Mouse (Mus musculus): Measurements from ENCODE around the gene Pikfyve.

Pikfyve gene

DNA sequence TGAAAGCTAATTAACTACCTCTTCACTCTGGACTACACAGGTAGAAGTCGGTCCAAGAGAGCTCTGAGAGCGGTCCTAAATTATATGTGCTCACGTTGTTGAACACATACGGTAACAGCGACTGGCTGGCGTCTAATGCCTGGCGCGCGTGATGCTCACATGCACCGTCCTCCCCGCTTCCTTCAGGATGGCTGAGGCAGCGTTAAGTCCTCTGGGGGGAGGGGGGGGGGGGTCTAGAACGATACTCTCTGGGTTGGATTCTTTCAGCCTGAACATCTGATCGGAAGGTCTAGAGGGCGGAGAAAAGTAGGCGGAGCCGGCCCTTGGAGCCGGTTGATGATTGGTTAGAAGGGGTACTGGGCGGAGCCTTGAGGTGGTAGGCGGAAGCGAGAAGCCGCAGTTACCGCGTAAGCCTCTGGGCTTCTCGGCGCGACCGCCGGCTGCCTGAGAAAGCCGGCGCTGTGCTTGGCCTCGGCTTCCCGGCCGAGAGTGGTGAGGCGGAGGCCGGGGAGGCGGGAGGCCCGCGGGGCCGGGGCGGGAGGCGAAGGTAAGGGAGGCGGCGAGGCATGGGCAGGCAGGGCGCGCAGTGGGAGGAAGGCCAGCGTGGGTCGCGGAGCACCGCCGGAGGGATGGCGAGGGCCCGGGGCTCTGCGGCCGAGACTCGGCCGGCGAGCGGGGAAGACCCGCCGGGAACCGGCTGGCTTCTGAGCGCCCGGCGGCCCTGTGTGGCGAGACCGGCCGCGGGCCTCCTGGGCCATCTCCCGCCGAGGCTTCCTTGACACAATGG, at the start of gene Pikfyve, which contains the start of gene Idh1:
Gene Pikfyve, plus strand, starts transcription at position 397 of the 787 bp plus-strand sequence.
Gene Idh1, minus strand, starts transcription at position 214 of the 787 bp plus-strand sequence.
- 1% methylated on average over 71 of the region's 71 CpGs for WGBS

DNA sequence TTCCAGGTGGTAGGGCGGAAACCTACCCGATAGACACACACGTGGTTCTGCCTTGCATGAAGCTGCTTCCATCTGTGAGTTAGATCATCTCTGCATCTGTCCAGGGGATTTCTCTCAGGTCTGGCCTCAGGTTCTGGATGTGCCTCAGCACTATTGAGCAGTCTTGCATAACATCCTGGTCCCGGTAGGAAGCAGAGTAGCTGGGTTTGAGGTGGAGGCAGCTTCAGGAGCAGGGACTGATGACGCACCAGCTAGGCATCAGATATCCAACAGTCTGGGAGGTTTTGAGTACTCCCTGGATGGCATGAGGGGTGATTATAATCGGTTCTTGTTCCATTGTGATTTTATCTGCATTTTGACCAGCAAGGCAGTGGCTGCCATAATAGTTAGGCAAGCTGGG, 48.9 kb upstream of the Pikfyve start:
- WGBS = 87% methylated on average over 6 of the region's 6 CpGs

DNA sequence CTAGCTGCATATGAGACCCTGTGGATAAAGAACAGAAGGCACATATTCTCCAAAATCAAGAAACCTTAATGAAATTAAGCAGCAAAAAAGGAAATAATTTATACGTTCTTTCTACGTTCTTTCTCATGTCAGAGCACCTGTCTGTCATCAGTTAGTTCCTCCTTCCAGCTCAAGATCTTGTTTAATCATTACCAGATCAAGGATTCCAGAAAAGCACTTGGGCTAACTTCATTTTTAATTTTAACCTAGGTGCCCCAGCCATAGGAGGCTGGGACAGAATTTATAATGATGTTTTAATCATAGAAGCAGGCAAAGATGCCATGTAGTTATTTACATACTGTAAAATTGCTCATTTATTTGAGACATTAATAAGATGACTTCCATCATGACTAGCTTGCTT, 41.7 kb upstream of the Pikfyve start:
- 89% methylated on average over 2 of the region's 2 CpGs for WGBS

DNA sequence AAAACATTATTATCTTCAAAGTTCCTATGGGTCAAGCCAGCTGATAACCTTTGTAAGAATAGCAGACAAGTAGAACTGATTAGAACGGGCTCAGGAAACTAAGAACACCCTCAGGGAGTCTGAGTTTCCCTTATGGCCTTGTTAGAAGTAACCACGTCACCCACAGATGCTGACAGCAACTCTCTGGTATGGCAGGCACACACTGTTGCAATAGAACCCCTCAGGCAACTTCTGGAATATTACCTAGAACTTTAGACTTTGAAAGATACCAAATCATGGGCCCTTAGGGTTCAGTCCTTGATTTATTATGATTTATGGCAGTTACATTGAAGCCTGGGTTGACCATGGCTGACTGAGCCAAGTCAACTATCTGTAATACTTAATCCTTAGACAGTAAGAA, 39.9 kb upstream of the Pikfyve start:
- 75% methylated on average over 2 of the region's 2 CpGs for WGBS

DNA sequence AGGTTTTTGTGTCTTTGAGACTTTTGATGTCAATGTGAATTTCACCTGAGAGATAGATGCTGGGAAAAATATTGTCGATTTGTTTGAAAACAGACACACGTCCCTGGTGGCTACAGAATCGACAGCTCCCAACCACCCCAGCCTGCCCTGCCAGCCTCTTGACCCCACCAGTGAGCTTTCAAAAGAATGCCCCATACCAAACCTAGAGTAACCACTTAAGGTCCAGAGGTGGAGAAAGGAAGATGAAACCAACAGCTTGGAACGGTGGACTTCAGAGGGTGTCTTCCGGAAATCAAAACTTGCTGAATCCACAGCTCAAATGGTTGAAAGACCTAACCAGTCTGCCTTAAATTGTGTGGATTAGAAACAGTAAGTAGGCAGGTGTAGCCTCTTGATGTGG, 39.2 kb upstream of the Pikfyve start:
- whole genome bisulfite sequencing = 96% methylated on average over 5 of the region's 5 CpGs

DNA sequence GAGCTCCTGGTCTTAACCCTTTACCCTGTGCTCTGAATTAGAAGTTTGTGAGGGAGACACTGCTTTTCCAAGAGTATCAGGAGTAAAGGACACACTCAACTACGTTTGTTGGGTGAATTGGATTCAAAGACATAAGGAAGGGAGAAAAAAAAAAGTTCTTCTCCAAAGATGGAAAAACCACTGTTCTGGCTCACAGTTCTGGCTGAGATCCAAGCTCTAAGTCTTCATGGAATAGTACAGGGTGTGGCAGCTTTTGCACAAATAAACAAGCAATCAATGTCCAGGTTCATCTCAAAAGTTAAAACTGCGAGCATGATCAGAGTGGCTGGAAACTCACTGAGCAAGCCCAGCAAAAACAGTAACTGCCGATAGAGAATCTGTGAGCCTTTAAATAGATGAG, 38.5 kb upstream of the Pikfyve start:
- 65% methylated on average over 3 of the region's 3 CpGs for WGBS

DNA sequence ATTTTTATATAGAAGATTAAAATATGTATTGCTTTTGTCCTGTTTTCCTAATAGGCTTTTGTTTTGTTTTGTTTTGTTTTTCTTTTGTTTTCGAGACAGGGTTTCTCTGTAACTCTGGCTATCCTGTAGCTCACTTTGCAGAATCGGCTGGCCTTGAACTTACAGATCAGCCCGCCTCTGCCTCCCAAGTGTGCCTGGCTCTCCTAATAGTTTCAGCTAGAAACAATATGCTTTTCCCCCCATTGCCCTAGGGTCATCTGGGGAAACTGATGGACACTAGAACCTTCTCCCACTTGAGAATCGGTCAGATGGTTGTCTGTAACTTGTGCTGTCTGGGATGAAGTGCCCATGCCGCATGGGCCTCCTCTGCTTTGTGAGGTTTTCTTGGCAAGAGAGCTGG, 30.4 kb upstream of the Pikfyve start:
- whole genome bisulfite sequencing = 96% methylated on average over 5 of the region's 5 CpGs

DNA sequence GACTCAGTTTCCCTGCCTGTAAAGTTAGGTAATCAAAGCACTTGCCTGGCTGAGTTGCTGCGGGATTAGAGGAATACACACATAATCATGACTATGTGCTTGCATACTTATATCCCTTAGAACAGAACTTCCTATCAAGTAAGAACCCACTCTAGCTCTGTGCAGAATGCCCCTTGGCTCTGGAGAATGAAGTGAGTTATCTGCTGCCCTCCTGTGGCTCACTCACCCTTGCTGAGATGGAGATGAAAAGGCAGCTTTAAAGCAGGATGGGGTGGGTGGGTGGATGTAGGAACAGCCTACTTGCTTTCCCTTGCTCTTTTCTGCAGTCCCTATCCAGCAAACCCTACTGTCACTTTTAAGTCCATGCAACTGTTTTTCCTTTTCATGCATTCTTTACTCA, 24.3 kb upstream of the Pikfyve start:
- WGBS = 97% methylated on average over 1 of the region's 1 CpGs

DNA sequence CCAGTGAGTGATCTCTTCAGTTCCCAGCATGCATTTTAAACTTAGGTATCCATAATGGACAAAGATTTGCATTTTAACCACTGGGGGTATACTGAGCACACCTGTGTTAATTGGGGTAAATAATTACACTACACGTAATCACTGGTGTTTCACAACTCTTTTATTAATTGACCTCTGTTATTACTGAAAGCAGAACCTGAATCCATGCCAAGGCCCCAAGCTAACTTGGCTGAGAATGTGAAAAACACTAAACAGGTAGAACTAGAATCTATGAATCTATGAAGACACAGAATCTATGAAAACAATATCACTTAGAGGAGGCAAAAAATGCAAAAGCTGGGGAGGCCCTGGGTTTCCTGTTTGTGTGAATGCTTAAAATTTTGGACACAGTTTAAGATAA, 19.0 kb upstream of the Pikfyve start:
- 81% methylated on average over 1 of the region's 1 CpGs for WGBS

DNA sequence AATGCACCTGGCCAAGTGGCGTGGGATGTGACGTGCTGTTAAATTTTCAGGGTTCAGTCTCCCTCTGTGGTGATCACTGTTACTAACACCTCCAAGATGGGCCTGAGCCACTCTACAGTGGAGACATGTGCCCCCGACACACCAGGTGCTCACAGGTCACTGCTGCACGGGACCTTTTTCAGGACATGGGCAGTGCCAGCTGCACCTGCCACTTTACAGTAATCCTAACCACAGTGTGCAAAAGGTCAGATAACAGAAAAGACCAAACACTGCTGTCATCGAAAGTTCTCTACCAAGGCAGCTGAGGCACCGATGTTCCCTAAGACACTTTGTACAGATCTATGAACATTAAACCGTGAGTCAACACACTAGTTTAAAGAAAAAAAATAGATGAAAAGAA, 16.9 kb upstream of the Pikfyve start:
- 94% methylated on average over 7 of the region's 7 CpGs for WGBS

DNA sequence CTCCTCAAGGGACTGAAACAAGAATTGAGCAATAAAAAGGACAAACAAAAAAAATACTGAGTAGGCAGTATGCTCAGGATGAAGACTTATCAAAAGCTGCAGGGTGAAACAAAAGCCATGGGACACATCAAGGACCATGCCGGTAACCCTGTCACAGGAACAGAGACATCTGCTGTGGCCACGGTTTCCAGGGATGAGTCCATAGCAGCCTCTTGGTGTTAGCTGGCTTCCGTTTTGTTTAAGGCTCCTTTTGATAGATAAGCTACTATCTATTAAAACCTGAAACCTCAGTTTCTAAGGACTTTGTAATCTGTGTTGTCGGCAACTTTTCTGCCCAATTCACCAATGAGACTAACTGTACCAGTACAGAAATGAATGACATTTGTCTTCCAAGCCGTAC, 16.5 kb upstream of the Pikfyve start:
- 88% methylated on average over 5 of the region's 5 CpGs for WGBS

DNA sequence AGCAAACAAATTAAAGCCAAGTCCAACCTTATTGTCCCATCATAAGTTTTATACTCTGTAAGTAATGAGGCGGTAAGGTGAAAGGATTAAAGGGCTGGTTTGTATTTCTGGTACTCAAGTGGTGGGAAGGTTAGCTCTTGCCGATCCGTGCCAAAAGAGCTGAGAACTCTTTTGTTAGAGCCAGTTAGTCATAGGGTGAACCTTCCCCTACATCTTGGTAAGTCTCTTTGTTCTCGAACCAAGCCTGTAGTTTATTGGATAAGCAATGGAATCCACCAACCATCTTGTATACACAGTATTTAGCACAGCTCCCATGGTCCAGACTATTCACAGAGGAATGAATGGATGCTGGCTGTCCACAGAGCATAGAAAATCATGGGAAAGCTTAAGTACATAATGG, 14.9 kb upstream of the Pikfyve start:
- WGBS = 57% methylated on average over 4 of the region's 4 CpGs

DNA sequence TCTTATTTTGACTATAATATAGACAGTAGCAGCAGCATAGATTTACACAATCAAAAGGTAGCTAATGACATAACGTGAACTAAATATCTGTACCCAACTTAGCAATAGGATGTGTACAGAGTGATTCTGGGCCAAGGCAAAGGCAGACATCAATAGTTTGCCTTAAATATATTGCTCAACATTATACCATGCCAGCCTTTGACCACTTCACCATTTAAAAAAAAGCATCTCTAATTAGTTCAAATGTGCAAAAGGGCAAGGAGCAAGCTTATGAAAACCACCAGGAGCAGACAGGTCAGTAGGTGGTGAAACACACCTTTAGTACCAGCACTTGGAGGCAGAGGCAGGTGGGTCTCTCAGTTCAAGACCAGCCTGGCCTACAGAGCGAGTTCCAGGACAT, 12.8 kb upstream of the Pikfyve start:
- 91% methylated on average over 2 of the region's 2 CpGs for WGBS

DNA sequence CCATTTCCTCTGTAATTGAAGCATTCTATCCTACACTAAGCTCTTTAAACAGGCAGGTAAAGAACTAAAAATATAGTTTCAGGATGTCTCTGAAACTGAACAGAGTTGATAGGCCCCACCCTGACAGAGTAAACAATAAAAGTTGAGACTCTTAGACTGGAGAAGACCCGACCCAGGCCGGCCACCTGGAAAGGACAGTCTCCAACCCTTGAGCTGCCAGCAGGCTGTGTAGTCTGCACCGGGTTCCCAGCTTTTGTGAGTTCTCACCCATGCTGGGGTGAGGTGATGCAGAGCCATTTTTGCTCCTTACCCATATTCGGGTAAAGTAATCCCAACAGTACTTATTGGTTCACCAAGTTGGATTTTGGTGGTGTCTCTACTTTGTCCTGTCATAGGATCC, 10.3 kb upstream of the Pikfyve start:
- 68% methylated on average over 4 of the region's 4 CpGs for WGBS

DNA sequence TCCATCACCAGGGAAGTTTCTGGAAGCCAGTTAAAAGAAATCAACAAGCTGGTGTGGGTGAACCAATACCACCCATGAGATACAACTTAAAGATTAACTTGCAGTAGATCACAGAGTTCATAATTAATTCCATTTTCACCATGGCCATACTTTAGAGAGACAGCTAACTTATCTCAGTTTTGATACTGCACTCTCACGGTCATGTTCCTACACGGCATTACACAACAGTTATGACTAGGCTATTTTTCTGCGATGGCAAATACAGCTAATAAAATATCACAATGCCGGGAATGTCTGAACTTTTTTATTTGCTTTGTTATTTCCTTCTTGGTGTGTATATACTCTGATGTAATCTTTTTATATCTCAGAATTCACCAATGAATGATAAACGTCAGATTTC, 9.6 kb upstream of the Pikfyve start:
- WGBS = 57% methylated on average over 5 of the region's 5 CpGs

DNA sequence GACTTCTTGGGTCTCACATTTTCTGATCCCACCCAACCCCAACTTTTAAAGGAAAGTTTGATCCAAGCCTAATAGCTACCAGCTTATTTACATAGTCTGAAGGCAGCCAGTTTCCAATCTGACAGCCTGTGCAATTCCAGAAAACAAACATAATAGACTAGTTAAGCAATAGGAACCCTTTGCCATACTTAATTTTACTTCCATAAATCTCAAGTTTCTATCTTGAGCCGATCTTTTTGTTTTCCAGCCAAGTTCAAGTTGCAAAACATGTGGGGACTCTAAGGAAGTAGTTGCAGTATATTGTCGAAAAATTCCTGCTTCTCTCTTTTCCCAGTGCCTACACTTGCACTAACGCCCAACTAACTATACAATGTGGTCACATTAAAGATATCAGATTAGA, 9.0 kb upstream of the Pikfyve start:
- WGBS = 7% methylated on average over 3 of the region's 3 CpGs

DNA sequence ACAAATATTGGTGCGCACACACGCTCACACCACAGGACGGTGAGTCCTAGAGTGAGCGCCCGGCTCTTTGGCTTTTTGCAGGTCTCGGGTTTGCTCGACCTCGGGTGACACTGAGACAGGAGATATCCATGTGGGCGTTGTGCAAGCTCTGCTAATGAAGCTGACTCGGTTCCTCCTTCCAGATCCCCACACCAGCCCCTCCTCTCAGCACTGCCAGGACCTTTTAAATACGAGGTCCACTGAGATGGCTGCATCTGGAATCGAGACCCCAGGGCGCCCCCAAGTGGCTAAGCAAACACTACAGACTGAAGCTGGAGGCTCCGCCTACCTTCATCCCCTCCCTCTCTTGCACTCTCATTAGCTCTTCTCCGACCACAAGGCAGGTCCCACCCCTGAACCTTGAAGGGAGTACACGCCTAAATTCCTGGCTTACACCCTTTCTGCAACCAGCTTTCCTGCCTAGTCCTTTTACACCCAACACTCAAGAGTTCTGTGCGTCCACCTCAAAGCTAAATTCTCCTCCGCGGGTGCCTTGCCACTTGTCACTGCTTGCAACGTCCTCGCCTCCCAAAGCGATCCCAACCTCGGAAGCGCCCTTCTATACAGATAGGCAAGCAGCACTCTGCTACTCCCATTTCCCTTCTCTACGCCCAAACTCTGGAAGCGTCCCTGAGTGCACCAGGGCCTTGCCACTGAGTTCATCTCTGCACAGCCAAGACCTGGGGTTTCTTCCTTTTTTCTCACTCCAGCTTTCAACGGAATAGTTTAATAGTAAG, 8.2 kb upstream of the Pikfyve start:
- 3% methylated on average over 27 of the region's 27 CpGs for WGBS

DNA sequence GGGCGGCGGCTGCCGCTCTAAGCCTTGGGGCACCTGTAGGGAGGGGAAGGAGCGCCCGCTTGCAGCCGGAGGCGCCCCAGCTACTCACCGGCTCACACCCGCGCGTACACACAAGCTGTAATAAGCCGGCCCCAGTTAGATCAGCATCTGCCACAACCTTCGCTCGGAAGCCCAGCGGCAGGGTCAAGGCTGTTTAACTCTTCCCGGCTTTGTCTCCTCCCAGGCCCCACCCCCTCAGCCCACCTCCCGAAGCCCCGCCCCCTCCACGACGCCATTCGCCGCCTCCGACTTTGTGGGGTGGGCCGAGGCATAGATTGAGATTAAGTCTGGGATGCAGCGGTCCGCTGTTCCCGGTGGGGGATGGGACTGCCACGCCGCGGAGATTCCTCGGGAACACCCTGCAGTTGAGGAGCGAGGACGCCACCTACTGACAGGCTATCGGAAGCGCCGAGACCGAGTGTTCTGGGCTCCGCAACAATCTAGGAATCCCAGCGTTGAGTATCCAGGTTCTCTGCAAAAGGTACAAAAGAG, 7.5 kb upstream of the Pikfyve start:
- WGBS = under 1% methylated on average over 39 of the region's 39 CpGs

DNA sequence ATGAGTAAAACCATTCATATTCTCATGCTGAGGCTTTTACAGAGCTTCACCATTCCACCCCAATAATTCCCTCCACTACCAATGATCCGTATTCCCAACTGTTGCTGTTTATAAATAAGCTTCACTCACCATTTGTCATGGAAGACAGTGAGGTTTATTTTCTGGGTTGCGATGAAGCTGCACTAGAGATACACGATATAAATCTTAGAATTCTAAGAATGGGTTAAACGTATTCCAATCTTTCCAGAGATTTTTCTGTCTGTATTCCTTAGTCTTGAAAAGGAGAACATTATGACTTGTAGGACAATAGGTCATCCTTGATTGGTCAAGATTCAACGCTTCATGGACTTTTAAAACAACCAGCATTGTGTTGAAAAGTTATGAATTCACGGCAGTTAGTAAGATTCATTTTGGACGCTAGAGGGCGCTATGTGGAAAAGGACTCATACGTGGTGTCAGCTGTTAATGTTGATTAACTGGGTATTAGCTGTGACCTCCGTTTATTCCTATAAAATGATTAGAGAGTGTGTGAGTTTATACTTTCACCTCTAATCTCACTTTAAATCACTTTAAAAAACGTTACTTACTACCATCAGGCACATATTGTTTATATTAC, 6.7 kb upstream of the Pikfyve start:
- WGBS = 1% methylated on average over 11 of the region's 11 CpGs

DNA sequence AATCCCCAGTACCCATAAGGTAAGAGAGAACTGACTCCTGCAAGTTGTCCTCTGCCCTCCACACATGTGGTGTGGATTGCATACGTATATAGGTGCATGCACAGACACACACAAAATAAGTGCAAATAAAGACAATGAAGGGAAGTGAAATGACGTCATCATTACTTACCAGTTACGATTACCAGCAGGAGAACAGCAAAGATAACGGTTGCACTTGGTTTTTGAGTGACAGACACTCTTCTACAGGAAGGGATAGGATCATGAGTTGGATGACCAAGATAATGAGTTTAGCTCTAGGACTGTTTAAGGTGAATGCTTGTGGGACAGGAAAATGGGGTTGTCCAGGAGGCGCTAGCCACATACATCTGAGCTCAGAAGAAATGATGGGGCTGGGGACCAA, 5.0 kb upstream of the Pikfyve start:
- WGBS = 83% methylated on average over 5 of the region's 5 CpGs

DNA sequence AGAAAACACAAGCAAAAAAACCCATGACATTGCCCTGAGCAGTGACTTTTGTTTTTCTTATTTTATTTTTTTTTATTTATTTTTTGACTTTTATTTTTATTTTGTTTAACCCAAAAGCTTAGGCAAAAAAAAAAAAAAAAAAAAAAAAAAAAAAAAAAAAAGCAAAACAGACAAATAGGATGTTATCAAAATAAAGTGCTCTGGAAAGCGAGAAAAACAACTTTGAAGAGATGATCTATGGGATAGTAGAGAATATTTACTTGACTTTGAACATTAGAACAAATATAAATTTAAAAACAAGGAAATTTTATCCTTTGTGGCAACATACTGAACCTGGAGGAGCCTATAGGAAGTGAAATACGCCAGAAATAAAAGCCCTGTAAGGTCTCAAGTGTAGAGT, 2.5 kb upstream of the Pikfyve start:
- 88% methylated on average over 2 of the region's 2 CpGs for WGBS

DNA sequence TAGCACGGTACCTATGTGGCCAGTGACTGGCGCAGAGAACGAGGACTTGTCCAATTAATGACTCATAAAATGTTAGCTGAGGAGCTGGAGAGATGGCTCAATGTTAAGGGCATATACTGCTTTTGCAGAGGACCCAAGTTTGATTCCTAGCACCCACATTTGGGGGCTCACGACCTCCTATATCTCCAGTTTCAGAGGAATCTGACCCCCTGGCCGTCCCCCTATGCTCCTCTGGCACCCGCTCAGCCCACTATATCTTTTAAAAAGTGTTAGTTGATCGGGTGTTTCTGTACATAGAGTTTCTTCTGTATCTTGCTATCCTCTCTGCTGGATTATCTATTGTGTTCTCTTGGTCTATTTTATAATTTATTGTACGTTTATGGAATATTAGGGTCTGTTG, 1.5 kb upstream of the Pikfyve start:
- WGBS = 91% methylated on average over 8 of the region's 8 CpGs
